Mouse (Mus musculus) liver, postnatal 0 days (tissue): ENCODE data around the gene Kdm5a. TPM values are rescaled to one million over a fixed set of nuclear protein-coding genes. Genes with fewer than 3 reads are reported as not detected.

Source experiments
- ATAC-seq: fragments of 200-750 bp; cut with Nextera tagmentation; 2 replicates; pipeline ENCODE4 v1.8.0; 2017; ENCODE audit warnings: mild to moderate bottlenecking, moderate library complexity
- DNase-seq: peaks from one replicate; pipeline ENCODE4 v3.0.0-alpha.2; 2016
- H3K27ac ChIP-seq: fragments of 300-500 bp; sonication (generic); 2 replicates; pipeline ENCODE4 v1.5.1; 2014; ENCODE audit warnings: antibody characterized with exemption, moderate library complexity, mild to moderate bottlenecking, low read depth
- H3K27me3 ChIP-seq: fragments of 300-500 bp; sonication (generic); 2 replicates; pipeline ENCODE4 v1.6.1; 2014; ENCODE audit warnings: low read length, control low read depth, mixed read lengths; ENCODE audit not compliant: insufficient read depth
- H3K36me3 ChIP-seq: fragments of 300-500 bp; sonication (generic); replicated peaks from 2 replicates; pipeline ENCODE4 v1.6.1; 2014; ENCODE audit warnings: mild to moderate bottlenecking, control low read depth, low read length, moderate library complexity, mixed read lengths; ENCODE audit not compliant: insufficient read depth
- H3K4me1 ChIP-seq: fragments of 300-500 bp; sonication (generic); 2 replicates; pipeline ENCODE4 v1.6.1; 2014; ENCODE audit warnings: antibody characterized with exemption, mild to moderate bottlenecking, control low read depth; ENCODE audit not compliant: insufficient read depth
- H3K4me2 ChIP-seq: fragments of 300-500 bp; sonication (generic); 2 replicates; pipeline ENCODE4 v1.6.1; 2014; ENCODE audit warnings: low read depth, mild to moderate bottlenecking, low read length, moderate library complexity, mixed read lengths
- H3K4me3 ChIP-seq: fragments of 300-500 bp; sonication (generic); 2 replicates; pipeline ENCODE4 v1.5.1; 2014; ENCODE audit warnings: low read depth, low read length
- H3K9ac ChIP-seq: fragments of 300-500 bp; sonication (generic); replicated peaks from 2 replicates; pipeline ENCODE4 v1.6.1; 2014; ENCODE audit warnings: mild to moderate bottlenecking, moderate library complexity
- H3K9me3 ChIP-seq: fragments of 300-500 bp; sonication (generic); 2 replicates; pipeline ENCODE4 v1.6.1; 2016; ENCODE audit warnings: mild to moderate bottlenecking, control low read depth, low read length, mixed read lengths
- CTCF ChIP-seq: sonication (generic); IDR thresholded peaks from 2 replicates; pipeline ENCODE4 v1.5.1; 2016; ENCODE audit warnings: antibody characterized with exemption, low read depth
- EP300 ChIP-seq: IDR thresholded peaks from 2 replicates; pipeline ENCODE4 v1.6.1; 2016; ENCODE audit warnings: antibody characterized with exemption, low read depth, mild to moderate bottlenecking
- WGBS: fragments of 180-500 bp; shearing (Covaris S2); extraction: QIAGEN DNeasy Blood & Tissue Kit; methylation state at CpG from one replicate; pipeline ENCODE4 v1.1.7; 2014; ENCODE audit not compliant: insufficient replicate concordance; 5-methylcytosine and 5-hydroxymethylcytosine counted together
- polyA plus RNA-seq: library from polyadenylated mRNA; unstranded; fragments of >200 nt; fragmentation: Nextera tagmentation; extraction: Ambion mirVana; gene quantifications from 2 replicates; pipeline ENCODE4 v1.2.1, GENCODE M21; 2015

Kdm5a gene
- polyA plus RNA-seq, 1 experiment from 2014 or later, result 16.9 TPM

GRCm38 (mm10) chr6:120489461-120489860, 125.5 kb downstream of the Kdm5a start:
- Histone ChIP-seq H3K9ac (no peak overlapping the region), H3K27me3 (peaks cover 37% of the 10 kb centered on the region), H3K4me3 (no peak overlapping the region), H3K4me2 (no peak overlapping the region), H3K36me3 (peaks cover under 1% of the 10 kb centered on the region; the same call in 1 of the 2 replicates), H3K4me1 (peaks cover 40% of the 10 kb centered on the region), H3K27ac (no peak overlapping the region), H3K9me3 (no peaks in the 10 kb centered on the region)
- DNase-seq (no peak), ATAC-seq (no peak)
- 55% methylated on average over 2 of the region's 2 CpGs for WGBS
- TF ChIP-seq EP300 (no peak), CTCF (no peak)

- Histone ChIP-seq H3K4me3 (no peak overlapping the region), H3K36me3 (no peaks in the 10 kb centered on the region), H3K9ac (no peak overlapping the region), H3K9me3 (no peaks in the 10 kb centered on the region), H3K4me2 (no peak overlapping the region), H3K27ac (no peak overlapping the region), H3K27me3 (peaks cover 45% of the 10 kb centered on the region), H3K4me1 (peaks cover 24% of the 10 kb centered on the region)
- DNase-seq, result no peak
- no peak for ATAC-seq
- TF ChIP-seq CTCF, result no peak
- TF ChIP-seq EP300, result no peak
- WGBS, result 69% methylated on average over 7 of the region's 7 CpGs
Measured at GRCm38 (mm10) chr6:120491064-120491463, 127.1 kb downstream of the Kdm5a start.

GRCm38 (mm10) chr6:120491862-120492498, 128.1 kb downstream of the Kdm5a start:
- no peak; the same call in 1 of the 2 replicates for ATAC-seq

GRCm38 (mm10) chr6:120492499-120493373, 128.8 kb downstream of the Kdm5a start:
- H3K27me3 ChIP-seq, result peaks cover 45% of the 10 kb centered on the region
- peak; percentile 46; the same call in 1 of the 2 replicates for ATAC-seq

More at GRCm38 (mm10) chr6:120491862-120492498, 128.1 kb downstream of the Kdm5a start:
- Histone ChIP-seq H3K4me1 (peaks cover 19% of the 10 kb centered on the region), H3K27ac (no peak overlapping the region), H3K4me3 (peak overlapping the region; percentile 56), H3K9ac (no peak overlapping the region), H3K9me3 (no peaks in the 10 kb centered on the region), H3K27me3 (peaks cover 45% of the 10 kb centered on the region), H3K36me3 (no peaks in the 10 kb centered on the region), H3K4me2 (peak overlapping the region; percentile 82)
- TF ChIP-seq EP300, result no peak
- no peak for DNase-seq
- WGBS, result 14% methylated on average over 22 of the region's 22 CpGs

GRCm38 (mm10) chr6:120493374-120494181, 129.7 kb downstream of the Kdm5a start, which contains the start of gene Tmem121b:
Gene Tmem121b (minus strand): TSS chr6:120493807.
- 1% methylated on average over 47 of the region's 84 CpGs for WGBS
- Histone ChIP-seq H3K4me3 (peak within 1 kb of the TSS; percentile 56), H3K9me3 (no peaks in the 10 kb centered on the region), H3K4me1 (peaks cover 19% of the 10 kb centered on the region), H3K4me2 (peak within 1 kb of the TSS; percentile 82), H3K36me3 (no peaks in the 10 kb centered on the region), H3K9ac (no peak within 1 kb of the TSS), H3K27ac (no peak within 1 kb of the TSS), H3K27me3 (peaks cover 45% of the 10 kb centered on the region)
- peak; percentile 39 for DNase-seq
- ATAC-seq, result peak; percentile 31; the same call in 1 of the 2 replicates
- TF ChIP-seq CTCF (no peak), EP300 (no peak)

More at GRCm38 (mm10) chr6:120492499-120493373, 128.8 kb downstream of the Kdm5a start:
- Histone ChIP-seq H3K27ac (no peak overlapping the region), H3K4me3 (peak overlapping the region; percentile 56), H3K9ac (no peak overlapping the region), H3K4me2 (peak overlapping the region; percentile 82), H3K4me1 (peaks cover 19% of the 10 kb centered on the region), H3K9me3 (no peaks in the 10 kb centered on the region), H3K36me3 (no peaks in the 10 kb centered on the region)
- 2% methylated on average over 80 of the region's 95 CpGs for WGBS
- TF ChIP-seq CTCF (no peak), EP300 (no peak)
- DNase-seq, result peak; percentile 36

Other genes with a start within 250 kb of the Kdm5a start
- gene D330020A13Rik, start 69.8 kb upstream of the Kdm5a start, polyA plus RNA-seq, result not detected in 2 replicates
- 0.02 and 0.04 TPM in 2 replicates for gene B4galnt3, start 69.6 kb upstream of the Kdm5a start, polyA plus RNA-seq
- gene Ccdc77, start 250 bp downstream of the Kdm5a start, polyA plus RNA-seq, result 7.7 and 9.2 TPM in 2 replicates
- 9.4 and 10.6 TPM in 2 replicates for gene Il17ra, start 99.1 kb downstream of the Kdm5a start, polyA plus RNA-seq
- not detected in 2 replicates for gene Tmem121b, start 129.7 kb downstream of the Kdm5a start, polyA plus RNA-seq
- gene Hdhd5, start 167.2 kb downstream of the Kdm5a start, polyA plus RNA-seq, result 6.6 and 7.1 TPM in 2 replicates